Mouse (Mus musculus) midbrain, embryonic 15.5 days (tissue): ENCODE data around the gene Mrgpra1. TPM values are rescaled to one million over a fixed set of nuclear protein-coding genes. Genes with fewer than 3 reads are reported as not detected.
"Not testable (repeated sequence)": the region's sequence is repeated elsewhere in the genome, so short reads cannot be mapped to it uniquely, and the experiment has no call there.

ENCODE experiments used
- ATAC-seq: fragments of 200-750 bp; cut with Nextera tagmentation; replicated peaks from 2 replicates; pipeline ENCODE4 v1.8.0; 2017; ENCODE audit warnings: moderate TSS enrichment
- H3K27ac ChIP-seq: fragments of 300-500 bp; sonication (generic); 2 replicates; pipeline ENCODE4 v1.5.1; 2015; ENCODE audit warnings: mild to moderate bottlenecking, inconsistent platforms
- H3K27me3 ChIP-seq: fragments of 300-500 bp; sonication (generic); replicated peaks from 2 replicates; pipeline ENCODE4 v1.6.1; 2015; ENCODE audit warnings: inconsistent platforms
- H3K36me3 ChIP-seq: fragments of 300-500 bp; sonication (generic); replicated peaks from 2 replicates; pipeline ENCODE4 v1.6.1; 2015; ENCODE audit warnings: inconsistent platforms
- H3K4me1 ChIP-seq: fragments of 300-500 bp; sonication (generic); 2 replicates; pipeline ENCODE4 v1.6.1; 2015; ENCODE audit warnings: inconsistent platforms
- H3K4me2 ChIP-seq: fragments of 300-500 bp; sonication (generic); 2 replicates; pipeline ENCODE4 v1.6.1; 2015; ENCODE audit warnings: inconsistent platforms, mild to moderate bottlenecking, moderate library complexity
- H3K4me3 ChIP-seq: fragments of 300-500 bp; sonication (generic); 2 replicates; pipeline ENCODE4 v1.5.1; 2015; ENCODE audit warnings: mild to moderate bottlenecking, inconsistent platforms
- H3K9ac ChIP-seq: fragments of 300-500 bp; sonication (generic); 2 replicates; pipeline ENCODE4 v1.6.1; 2015; ENCODE audit warnings: mild to moderate bottlenecking, inconsistent platforms
- H3K9me3 ChIP-seq: fragments of 300-500 bp; sonication (generic); 2 replicates; pipeline ENCODE4 v1.6.1; 2016; ENCODE audit warnings: inconsistent platforms
- WGBS: fragments of 180-500 bp; shearing (Covaris S2); methylation state at CpG from one replicate; pipeline ENCODE4 v1.1.7; 2015; ENCODE audit warnings: mixed read lengths; 5-methylcytosine and 5-hydroxymethylcytosine counted together
- polyA plus RNA-seq: library from polyadenylated mRNA; unstranded; fragments of >200 nt; fragmentation: Nextera tagmentation; extraction: Ambion mirVana; gene quantifications from 2 replicates; pipeline ENCODE4 v1.2.1, GENCODE M21; 2015

Mrgpra1 gene
- polyA plus RNA-seq = not detected in 2 replicates

DNA sequence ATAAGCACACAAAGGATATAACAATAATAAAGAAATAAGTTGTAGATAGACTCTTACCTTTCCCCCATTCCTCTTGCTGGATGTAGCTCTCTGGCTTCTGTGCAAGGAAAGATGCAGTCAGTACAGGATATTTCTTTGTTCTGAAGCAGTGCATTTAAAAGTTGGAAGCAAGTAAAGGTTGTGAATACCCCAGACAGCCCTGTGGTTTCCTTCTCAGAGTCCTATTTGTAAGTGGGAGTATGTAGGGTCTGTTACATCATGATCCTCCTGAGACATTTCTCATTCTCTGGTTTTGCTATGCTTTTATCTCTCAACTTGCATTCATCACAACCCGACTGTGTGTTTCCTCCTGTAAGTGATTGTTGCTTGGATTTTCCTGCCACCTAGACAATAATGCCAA lies at the start of gene Mrgpra1:
Gene Mrgpra1 (minus strand): TSS at position 101 of the 400 bp plus-strand sequence.
- H3K36me3 ChIP-seq = no peaks in the 10 kb centered on the region
- H3K4me1 ChIP-seq = no peaks in the 10 kb centered on the region
- no peaks in the 10 kb centered on the region for H3K27me3 ChIP-seq
- ATAC-seq = no peak
- no peak within 1 kb of the TSS for H3K27ac ChIP-seq
- no peak within 1 kb of the TSS for H3K9ac ChIP-seq
- WGBS = 90% methylated on average over 1 of the region's 1 CpGs
- no peak within 1 kb of the TSS for H3K4me3 ChIP-seq
- no peak within 1 kb of the TSS for H3K4me2 ChIP-seq
- H3K9me3 ChIP-seq = peaks cover 17% of the 10 kb centered on the region

- Histone ChIP-seq H3K9me3 (peaks cover 2% of the 10 kb centered on the region; the same call in 1 of the 2 replicates), H3K4me2 (no peak overlapping the region), H3K9ac (no peak overlapping the region), H3K27ac (no peak overlapping the region), H3K36me3 (no peaks in the 10 kb centered on the region), H3K4me1 (no peaks in the 10 kb centered on the region), H3K4me3 (no peak overlapping the region), H3K27me3 (no peaks in the 10 kb centered on the region)
- ATAC-seq = no peak
Measured at GRCm38 (mm10) chr7:47401125-47401524, 47.1 kb upstream of the Mrgpra1 start.

DNA sequence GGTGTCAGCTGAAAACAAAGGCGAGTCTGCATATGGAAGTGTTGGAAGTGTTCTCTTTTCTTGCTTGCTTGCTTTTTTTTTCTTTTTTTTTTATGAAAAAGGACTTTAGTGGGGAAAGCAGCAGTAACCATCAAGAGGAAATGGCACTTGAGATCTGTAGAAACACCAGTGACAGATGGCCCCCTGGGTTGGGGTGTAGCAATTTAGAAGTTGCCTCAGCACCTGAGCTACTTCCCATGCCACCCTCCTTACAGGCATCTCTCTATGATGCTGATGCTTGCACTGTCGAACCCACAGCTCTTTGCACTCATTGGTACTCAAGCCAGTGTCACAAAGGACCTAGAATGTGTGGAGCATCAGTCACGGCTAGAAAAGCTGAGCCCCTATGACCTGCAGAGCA lies 5.6 kb downstream of the Mrgpra1 start:
- no peak overlapping the region for H3K4me3 ChIP-seq
- H3K9ac ChIP-seq = no peak overlapping the region
- ATAC-seq = no peak
- no peak overlapping the region for H3K27ac ChIP-seq
- 0 out of 2 replicates have a peak, but pooled peaks cover 10% of the 10 kb centered on the region for H3K9me3 ChIP-seq
- H3K4me1 ChIP-seq = no peaks in the 10 kb centered on the region
- no peak overlapping the region for H3K4me2 ChIP-seq
- 77% methylated on average over 3 of the region's 3 CpGs for WGBS
- H3K36me3 ChIP-seq = no peaks in the 10 kb centered on the region
- no peaks in the 10 kb centered on the region for H3K27me3 ChIP-seq

GRCm38 (mm10) chr7:47345905-47346478 lies 8.0 kb downstream of the Mrgpra1 start:
- H3K9ac ChIP-seq = no peak overlapping the region
- 90% methylated on average over 4 of the region's 4 CpGs for WGBS
- H3K27me3 ChIP-seq = no peaks in the 10 kb centered on the region
- no peaks in the 10 kb centered on the region for H3K4me1 ChIP-seq
- H3K4me2 ChIP-seq = no peak overlapping the region
- no peak overlapping the region for H3K4me3 ChIP-seq
- H3K27ac ChIP-seq = no peak overlapping the region
- 0 out of 2 replicates have a peak, but pooled peaks cover 6% of the 10 kb centered on the region for H3K9me3 ChIP-seq
- no peak for ATAC-seq
- H3K36me3 ChIP-seq = no peaks in the 10 kb centered on the region

DNA sequence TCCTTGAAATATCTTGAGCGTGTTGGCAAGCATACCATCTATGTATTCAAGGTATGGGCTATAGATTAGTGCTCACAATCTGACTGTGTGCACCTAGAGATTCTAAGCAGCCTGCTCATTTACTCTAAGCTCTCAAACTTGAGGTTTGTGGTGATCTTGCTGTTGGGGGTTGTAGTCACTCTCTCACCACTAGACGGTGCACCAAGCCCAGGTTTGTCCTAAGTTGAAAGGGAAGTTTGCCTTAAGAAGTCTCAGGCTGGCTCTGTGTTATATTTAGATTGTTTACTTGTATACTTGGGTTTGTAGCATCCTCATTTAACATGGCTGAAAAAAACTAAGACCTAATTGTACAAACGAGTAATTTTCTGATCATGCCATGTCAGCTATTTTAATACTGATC lies 12.2 kb downstream of the Mrgpra1 start:
- not testable (repeated sequence) for H3K4me3 ChIP-seq, H3K4me1 ChIP-seq, H3K9ac ChIP-seq, H3K36me3 ChIP-seq, H3K27me3 ChIP-seq, H3K4me2 ChIP-seq, H3K27ac ChIP-seq, ATAC-seq
- 0 out of 2 replicates have a peak, but pooled peaks cover 11% of the 10 kb centered on the region for H3K9me3 ChIP-seq
- 73% methylated on average over 3 of the region's 3 CpGs for WGBS

GRCm38 (mm10) chr7:47341389-47341788 lies 12.7 kb downstream of the Mrgpra1 start:
- H3K36me3 ChIP-seq, H3K27ac ChIP-seq, H3K4me3 ChIP-seq, H3K9ac ChIP-seq, ATAC-seq, H3K4me2 ChIP-seq, H3K4me1 ChIP-seq, H3K27me3 ChIP-seq, H3K9me3 ChIP-seq: not testable (repeated sequence)
- WGBS = 77% methylated on average over 3 of the region's 3 CpGs

DNA sequence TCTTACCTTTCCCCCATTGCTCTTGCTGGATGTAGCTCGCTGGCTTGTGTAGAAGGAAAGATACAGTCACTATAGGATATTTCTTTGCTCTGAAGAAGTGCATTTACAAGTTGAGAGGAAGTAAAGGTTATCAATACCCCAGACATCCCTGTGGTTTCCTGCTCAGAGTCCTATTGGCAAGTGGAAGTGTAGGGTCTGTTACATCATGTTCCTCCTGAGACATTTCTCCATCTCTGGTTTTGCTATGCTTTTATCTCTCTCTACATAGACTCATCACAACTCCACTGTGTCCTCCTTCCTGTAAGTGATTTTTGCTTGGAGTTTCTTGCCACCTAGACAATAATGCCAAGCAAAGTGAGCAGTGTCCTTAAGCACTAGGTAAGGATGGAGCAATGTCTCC lies 35.7 kb downstream of the Mrgpra1 start:
- H3K9ac ChIP-seq = no peak overlapping the region
- no peak overlapping the region for H3K4me3 ChIP-seq
- WGBS = 60% methylated on average over 1 of the region's 1 CpGs
- H3K4me2 ChIP-seq = no peak overlapping the region
- no peak overlapping the region for H3K27ac ChIP-seq
- H3K27me3 ChIP-seq = no peaks in the 10 kb centered on the region
- H3K9me3 ChIP-seq = 0 out of 2 replicates have a peak, but pooled peaks cover 2% of the 10 kb centered on the region
- ATAC-seq = no peak
- no peaks in the 10 kb centered on the region for H3K36me3 ChIP-seq
- H3K4me1 ChIP-seq = no peaks in the 10 kb centered on the region

- Histone ChIP-seq H3K9me3 (peaks cover 11% of the 10 kb centered on the region; the same call in 1 of the 2 replicates), H3K27ac (no peak overlapping the region), H3K4me1 (no peaks in the 10 kb centered on the region), H3K9ac (no peak overlapping the region), H3K36me3 (no peaks in the 10 kb centered on the region), H3K27me3 (no peaks in the 10 kb centered on the region), H3K4me3 (no peak overlapping the region), H3K4me2 (no peak overlapping the region)
- no peak for ATAC-seq
- 32% methylated on average over 4 of the region's 4 CpGs for WGBS
Measured at GRCm38 (mm10) chr7:47312289-47312688, 41.8 kb downstream of the Mrgpra1 start.

DNA sequence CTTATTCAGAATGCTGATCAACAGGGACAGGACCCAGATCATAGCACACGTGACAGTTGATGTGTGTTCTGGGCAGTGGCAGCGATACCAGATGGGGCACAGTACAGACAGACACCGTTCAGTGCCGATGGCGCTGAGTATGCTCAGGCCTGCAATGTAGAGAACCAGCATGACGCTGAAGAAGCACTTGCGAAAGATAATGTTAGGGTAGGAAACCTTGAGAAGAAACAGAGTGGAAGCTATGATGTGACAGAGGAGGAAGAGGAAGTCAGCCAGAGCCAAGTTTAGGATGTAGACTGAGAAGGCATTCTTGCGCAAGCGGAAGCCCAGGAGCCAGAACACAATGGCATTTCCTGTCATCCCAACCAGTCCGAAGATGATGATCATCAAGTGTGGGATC lies 44.2 kb downstream of the Mrgpra1 start:
- 93% methylated on average over 10 of the region's 10 CpGs for WGBS
- Histone ChIP-seq H3K36me3 (no peaks in the 10 kb centered on the region), H3K9me3 (peaks cover 11% of the 10 kb centered on the region; the same call in 1 of the 2 replicates), H3K9ac (no peak overlapping the region), H3K4me2 (no peak overlapping the region), H3K4me1 (no peaks in the 10 kb centered on the region), H3K27ac (no peak overlapping the region), H3K4me3 (no peak overlapping the region), H3K27me3 (no peaks in the 10 kb centered on the region)
- no peak for ATAC-seq

DNA sequence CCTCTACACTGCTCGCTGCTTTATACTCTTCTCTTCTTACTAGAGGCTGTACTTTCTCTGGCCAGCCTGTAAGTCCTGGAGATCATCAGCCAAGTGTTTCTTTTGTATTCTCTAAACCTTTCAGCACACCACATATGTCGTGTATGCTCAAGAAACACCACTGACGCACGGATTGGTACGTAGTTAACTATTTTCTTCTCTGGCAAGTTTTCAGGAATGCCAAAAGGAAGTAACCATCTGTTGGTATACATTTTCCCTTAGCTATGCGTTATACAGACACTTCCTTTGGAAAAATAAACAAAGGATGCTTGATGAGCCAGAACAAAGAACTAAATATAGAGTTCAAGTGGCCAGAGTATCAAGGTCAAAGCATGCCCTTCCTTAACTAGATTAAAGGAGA lies 49.4 kb downstream of the Mrgpra1 start:
- not testable (repeated sequence) for H3K4me1 ChIP-seq, ATAC-seq, H3K4me2 ChIP-seq, H3K4me3 ChIP-seq, H3K9ac ChIP-seq, H3K36me3 ChIP-seq, H3K9me3 ChIP-seq, H3K27me3 ChIP-seq, H3K27ac ChIP-seq
- WGBS = 92% methylated on average over 5 of the region's 6 CpGs

GRCm38 (mm10) chr7:47299612-47300011 lies 54.4 kb downstream of the Mrgpra1 start:
- not testable (repeated sequence) for H3K9ac ChIP-seq, H3K27ac ChIP-seq, H3K27me3 ChIP-seq, H3K9me3 ChIP-seq, H3K4me1 ChIP-seq, H3K4me2 ChIP-seq, H3K4me3 ChIP-seq, ATAC-seq, H3K36me3 ChIP-seq
